Mouse (Mus musculus): ENCODE data around the gene Iqsec1. TPM values are rescaled to one million over a fixed set of nuclear protein-coding genes. Genes with fewer than 3 reads are reported as not detected.

The Iqsec1 gene
- polyA plus RNA-seq, 1 experiment, result 191 TPM

DNA sequence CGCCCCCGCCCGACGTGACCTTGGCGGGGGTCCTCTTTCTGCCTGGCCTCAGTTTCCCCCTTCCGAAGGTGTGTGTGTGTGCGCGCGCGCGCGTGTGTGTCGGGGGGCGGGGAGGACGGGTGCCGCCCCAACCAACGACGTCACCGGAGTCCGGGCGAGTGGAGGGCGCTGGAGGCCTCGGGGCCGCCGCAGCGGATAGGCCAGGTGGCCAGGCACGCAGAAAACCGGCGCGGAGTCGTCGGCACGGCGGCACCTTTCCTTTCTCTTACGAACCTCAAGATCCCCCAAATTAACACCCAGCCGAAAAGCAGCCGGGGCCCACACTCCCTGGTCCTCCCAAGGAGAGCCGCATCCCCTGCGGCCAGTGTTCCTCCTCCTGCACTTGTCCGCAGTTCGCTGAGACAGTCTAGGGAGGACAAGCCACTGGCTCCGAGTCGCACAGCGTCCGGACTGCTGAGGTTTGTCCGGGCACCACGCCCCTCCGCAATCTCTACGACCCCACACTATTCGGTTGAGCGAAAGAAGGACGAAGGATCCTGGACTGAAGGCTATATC is 251.7 kb downstream of the Iqsec1 start:
- under 1% methylated on average over 52 of the region's 52 CpGs for WGBS
- peaks cover 3% of the 10 kb centered on the region for H3K4me1 ChIP-seq (ENCODE audit: control insufficient read depth, insufficient read depth, low read length)
- peak overlapping the region; percentile 59 for H3K4me3 ChIP-seq (replicated peaks; ENCODE audit: extremely low read depth, low read depth, low read length)
- TF ChIP-seq POLR2A (IDR thresholded peaks at IDR 0.05; ENCODE audit: borderline replicate concordance, extremely low read depth, low read depth, low read length), result no peak
- TF ChIP-seq CTCF (IDR thresholded peaks at IDR 0.05; ENCODE audit: insufficient read depth, low read length), result no peak
- DNase-seq, result peak; percentile 71

DNA sequence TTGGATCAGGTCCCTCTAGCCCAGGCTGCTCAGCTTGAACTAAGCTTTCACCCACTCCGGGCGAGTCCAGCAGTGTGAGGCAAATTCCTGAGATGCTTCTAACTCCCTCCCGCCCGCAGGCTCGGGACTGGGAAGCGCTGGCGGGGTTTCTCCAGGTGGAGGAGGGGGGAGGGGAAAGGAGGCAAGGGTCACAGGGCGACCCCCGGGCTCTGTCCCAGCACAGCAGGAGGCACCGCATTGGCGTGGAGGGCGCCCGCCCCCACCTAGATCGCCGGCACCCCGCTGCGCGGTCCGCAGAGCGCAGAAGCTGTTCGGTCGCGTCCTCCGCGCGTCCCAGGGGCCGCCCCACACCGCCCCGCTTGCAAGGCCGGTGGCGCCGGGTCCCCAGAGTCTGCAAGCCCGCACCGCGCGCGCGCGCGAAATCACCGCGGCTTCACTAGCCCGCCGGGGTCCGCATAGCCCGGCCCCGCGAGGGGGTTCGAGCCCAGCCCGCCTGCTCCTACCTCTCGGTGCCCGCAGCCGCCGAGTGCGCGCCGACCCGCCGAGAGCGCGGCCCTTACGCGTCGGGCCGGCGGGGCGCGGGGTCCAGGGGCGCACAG is 252.3 kb downstream of the Iqsec1 start:
- TF ChIP-seq POLR2A (IDR thresholded peaks at IDR 0.05; ENCODE audit: borderline replicate concordance, extremely low read depth, low read depth, low read length) (no peak), CTCF (IDR thresholded peaks at IDR 0.05; ENCODE audit: insufficient read depth, low read length) (no peak)
- H3K4me1 ChIP-seq (ENCODE audit: control insufficient read depth, insufficient read depth, low read length), result peaks cover 3% of the 10 kb centered on the region
- peak; percentile 65 for DNase-seq
- H3K4me3 ChIP-seq (replicated peaks; ENCODE audit: extremely low read depth, low read depth, low read length), result peak overlapping the region; percentile 59
- 1% methylated on average over 68 of the region's 69 CpGs for WGBS

DNA sequence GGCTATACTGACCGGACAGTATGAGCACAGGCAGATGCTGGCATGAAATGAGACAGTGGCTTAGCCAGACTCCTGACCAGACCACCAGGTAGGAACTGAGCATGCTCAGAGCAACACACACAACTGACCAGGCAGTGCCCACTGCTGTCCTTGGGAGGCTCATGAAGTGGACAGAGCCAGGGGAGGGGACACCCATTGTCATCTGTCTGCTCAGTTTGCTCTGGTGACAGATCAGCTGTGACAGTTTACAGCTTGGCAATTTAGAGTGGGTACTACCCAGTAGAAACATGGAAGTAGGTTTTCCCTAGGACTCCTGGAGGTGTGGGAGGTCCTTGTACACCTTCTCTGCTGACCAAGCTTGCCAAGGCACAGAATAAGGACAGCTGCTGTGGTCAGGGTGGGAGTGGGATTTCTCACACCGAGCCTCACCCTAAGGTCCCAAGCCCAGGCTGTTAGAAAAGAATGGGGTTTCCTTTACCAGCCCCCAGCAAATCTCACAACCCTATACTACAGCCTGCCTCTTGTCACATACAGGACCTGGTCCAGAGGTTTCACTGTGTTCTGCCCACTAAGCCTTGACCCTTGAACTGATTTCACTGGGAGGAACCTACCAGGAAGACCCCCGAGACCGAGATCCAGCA is 253.0 kb downstream of the Iqsec1 start:
- Histone ChIP-seq H3K4me3 (replicated peaks; ENCODE audit: extremely low read depth, low read depth, low read length) (peak overlapping the region; percentile 59), H3K4me1 (ENCODE audit: control insufficient read depth, insufficient read depth, low read length) (peaks cover 3% of the 10 kb centered on the region)
- no peak for DNase-seq
- 27% methylated on average over 4 of the region's 4 CpGs for WGBS
- no peak for TF ChIP-seq CTCF (IDR thresholded peaks at IDR 0.05; ENCODE audit: insufficient read depth, low read length)
- no peak for TF ChIP-seq POLR2A (IDR thresholded peaks at IDR 0.05; ENCODE audit: borderline replicate concordance, extremely low read depth, low read depth, low read length)

DNA sequence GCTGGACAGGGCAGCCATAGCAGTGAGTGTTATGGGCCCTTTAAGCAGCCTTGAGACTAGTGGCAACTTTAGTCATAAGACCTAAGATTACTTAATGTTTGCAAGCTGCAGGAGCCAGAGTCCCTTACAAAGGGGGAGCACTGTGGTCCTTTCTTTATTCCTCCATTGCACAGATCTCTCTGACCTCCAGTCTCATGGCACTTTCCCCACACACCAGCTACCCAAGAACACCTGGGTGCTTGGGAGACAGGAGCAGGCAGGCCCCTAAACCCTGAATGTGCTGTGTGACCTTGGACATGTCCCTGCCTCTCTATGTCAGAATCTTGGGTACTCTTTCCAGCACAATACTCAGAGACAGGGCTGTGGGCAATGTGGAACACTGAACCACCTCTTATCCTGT is 253.7 kb downstream of the Iqsec1 start:
- no peak overlapping the region for H3K4me3 ChIP-seq (replicated peaks; ENCODE audit: extremely low read depth, low read depth, low read length)
- H3K4me1 ChIP-seq (ENCODE audit: control insufficient read depth, insufficient read depth, low read length), result peaks cover 3% of the 10 kb centered on the region; the same call in 1 of the 2 replicates
- DNase-seq, result no peak
- TF ChIP-seq POLR2A (IDR thresholded peaks at IDR 0.05; ENCODE audit: borderline replicate concordance, extremely low read depth, low read depth, low read length), result no peak
- TF ChIP-seq CTCF (IDR thresholded peaks at IDR 0.05; ENCODE audit: insufficient read depth, low read length), result no peak

DNA sequence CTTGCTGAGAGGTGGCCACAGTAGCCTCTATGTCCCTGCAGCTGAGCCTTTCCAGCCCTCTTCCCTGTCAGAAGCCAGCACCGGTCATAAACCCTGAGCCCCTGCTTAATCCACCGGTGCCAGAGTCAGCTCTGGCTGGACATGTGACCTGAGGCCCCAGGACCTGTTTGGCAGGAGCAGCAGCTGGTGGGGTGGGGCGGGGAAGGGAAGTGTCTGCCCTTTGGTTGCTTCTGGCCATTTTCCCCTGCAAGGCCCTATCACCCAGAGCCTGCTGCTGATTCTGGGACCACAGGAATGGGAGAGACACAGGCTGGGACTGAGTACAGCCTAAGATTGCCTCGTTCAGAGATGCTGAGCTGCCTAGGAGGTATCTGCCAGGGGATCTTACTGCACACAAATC is 257.2 kb downstream of the Iqsec1 start:
- DNase-seq, result no peak
- Histone ChIP-seq H3K4me3 (replicated peaks; ENCODE audit: extremely low read depth, low read depth, low read length) (no peak overlapping the region), H3K4me1 (ENCODE audit: control insufficient read depth, insufficient read depth, low read length) (peaks cover 12% of the 10 kb centered on the region)
- 30% methylated on average over 4 of the region's 4 CpGs for WGBS
- TF ChIP-seq CTCF (IDR thresholded peaks at IDR 0.05; ENCODE audit: insufficient read depth, low read length) (no peak), POLR2A (IDR thresholded peaks at IDR 0.05; ENCODE audit: borderline replicate concordance, extremely low read depth, low read depth, low read length) (no peak)

DNA sequence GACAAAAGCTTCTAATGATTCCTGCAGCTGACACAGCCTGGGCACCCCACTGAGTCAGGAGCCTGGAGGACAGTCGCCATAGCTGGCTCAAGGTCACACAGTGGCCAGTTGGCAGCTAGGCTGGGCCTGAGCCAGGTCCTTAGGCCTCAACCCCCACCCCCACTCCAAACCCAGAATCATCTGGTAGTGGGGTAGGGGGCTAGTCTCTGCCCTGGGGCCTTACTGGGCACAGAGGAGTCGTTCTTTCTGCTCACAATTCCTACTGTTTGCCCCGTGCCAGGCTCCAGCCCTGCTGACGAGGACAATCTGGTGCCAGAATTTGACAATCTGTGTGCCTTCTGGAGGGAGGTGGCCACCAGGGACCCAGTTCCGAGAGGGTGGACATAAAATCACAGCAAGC is 258.7 kb downstream of the Iqsec1 start:
- 65% methylated on average over 5 of the region's 5 CpGs for WGBS
- H3K4me3 ChIP-seq (replicated peaks; ENCODE audit: extremely low read depth, low read depth, low read length), result no peak overlapping the region
- no peak for TF ChIP-seq POLR2A (IDR thresholded peaks at IDR 0.05; ENCODE audit: borderline replicate concordance, extremely low read depth, low read depth, low read length)
- peaks cover 10% of the 10 kb centered on the region for H3K4me1 ChIP-seq (ENCODE audit: control insufficient read depth, insufficient read depth, low read length)
- DNase-seq, result no peak

DNA sequence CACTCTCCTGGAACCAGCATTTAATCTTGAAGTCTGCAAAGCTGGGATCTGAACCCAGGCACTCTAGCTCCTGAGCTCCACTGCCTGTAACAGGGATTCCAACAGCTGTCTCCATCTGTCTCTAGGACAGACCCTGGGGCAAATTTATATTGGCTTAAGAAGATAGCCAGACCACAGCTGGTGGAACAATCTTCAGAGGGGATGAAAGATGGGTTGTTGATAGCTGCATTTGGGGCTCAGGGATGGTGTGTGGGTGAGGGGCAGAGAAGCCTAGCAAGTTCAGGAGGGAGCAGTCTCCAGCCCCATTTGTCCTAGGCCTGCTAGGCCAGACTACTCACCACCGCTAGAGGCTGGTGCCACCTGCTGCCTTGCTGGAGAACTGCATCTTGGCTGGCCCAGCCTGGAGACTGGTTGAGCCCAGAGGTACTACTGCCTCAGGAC is 260.0 kb downstream of the Iqsec1 start:
- 0% methylated on average over 1 of the region's 1 CpGs for WGBS
- TF ChIP-seq POLR2A (IDR thresholded peaks at IDR 0.05; ENCODE audit: borderline replicate concordance, extremely low read depth, low read depth, low read length), result no peak
- peak; percentile 98 for TF ChIP-seq CTCF (IDR thresholded peaks at IDR 0.05; ENCODE audit: insufficient read depth, low read length)
- peaks cover 10% of the 10 kb centered on the region for H3K4me1 ChIP-seq (ENCODE audit: control insufficient read depth, insufficient read depth, low read length)
- peak; percentile 89 for DNase-seq
- H3K4me3 ChIP-seq (replicated peaks; ENCODE audit: extremely low read depth, low read depth, low read length), result no peak overlapping the region

DNA sequence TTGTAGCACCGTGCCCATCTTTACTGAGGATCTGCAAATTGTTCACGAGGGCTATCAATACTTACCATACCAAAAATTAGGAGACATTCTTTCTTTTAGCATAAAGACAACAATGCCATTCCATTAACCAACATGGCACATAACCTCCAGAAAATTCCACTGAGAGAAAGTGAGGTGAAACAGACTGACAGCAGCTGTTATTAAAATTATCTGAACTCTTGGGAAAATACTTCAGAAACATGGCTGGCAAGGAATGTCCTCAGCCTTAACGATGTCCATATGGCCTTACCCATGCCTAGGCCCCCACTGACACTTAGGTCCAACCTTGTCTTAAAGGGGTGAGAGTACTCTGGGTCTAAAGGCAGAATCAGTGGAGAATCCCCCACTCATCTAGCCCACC is 260.7 kb downstream of the Iqsec1 start:
- TF ChIP-seq POLR2A (IDR thresholded peaks at IDR 0.05; ENCODE audit: borderline replicate concordance, extremely low read depth, low read depth, low read length) (no peak), CTCF (IDR thresholded peaks at IDR 0.05; ENCODE audit: insufficient read depth, low read length) (no peak)
- peaks cover 10% of the 10 kb centered on the region for H3K4me1 ChIP-seq (ENCODE audit: control insufficient read depth, insufficient read depth, low read length)

DNA sequence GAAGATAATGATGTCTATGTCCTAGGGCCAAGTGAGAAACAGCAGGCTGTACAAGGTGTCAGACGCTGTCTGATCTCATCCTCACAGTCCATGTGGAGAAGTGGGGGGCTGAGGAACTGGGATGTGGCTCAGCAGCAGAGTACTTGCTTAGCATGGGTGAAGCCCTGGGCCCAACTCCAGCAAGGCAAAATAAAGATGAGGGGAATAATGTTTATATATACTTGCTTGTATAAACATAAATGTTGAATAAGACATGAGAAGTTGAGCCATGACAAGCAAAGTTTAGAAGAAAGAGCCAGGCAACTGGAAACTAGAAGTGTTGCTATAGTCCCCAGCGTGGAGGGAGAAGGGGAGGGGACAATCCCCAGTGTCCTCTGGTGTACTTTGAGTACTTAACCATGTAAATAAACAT is 261.8 kb downstream of the Iqsec1 start:
- H3K4me3 ChIP-seq (replicated peaks; ENCODE audit: extremely low read depth, low read depth, low read length), result no peak overlapping the region
- WGBS, result 33% methylated on average over 2 of the region's 2 CpGs
- TF ChIP-seq POLR2A (IDR thresholded peaks at IDR 0.05; ENCODE audit: borderline replicate concordance, extremely low read depth, low read depth, low read length) (no peak), CTCF (IDR thresholded peaks at IDR 0.05; ENCODE audit: insufficient read depth, low read length) (no peak)
- H3K4me1 ChIP-seq (ENCODE audit: control insufficient read depth, insufficient read depth, low read length), result peaks cover 10% of the 10 kb centered on the region
- no peak for DNase-seq

More for the DNA sequence above, 260.7 kb downstream of the Iqsec1 start:
- H3K4me3 ChIP-seq (replicated peaks; ENCODE audit: extremely low read depth, low read depth, low read length), result no peak overlapping the region
- no peak for DNase-seq
- WGBS, result 91% methylated on average over 3 of the region's 3 CpGs

DNA sequence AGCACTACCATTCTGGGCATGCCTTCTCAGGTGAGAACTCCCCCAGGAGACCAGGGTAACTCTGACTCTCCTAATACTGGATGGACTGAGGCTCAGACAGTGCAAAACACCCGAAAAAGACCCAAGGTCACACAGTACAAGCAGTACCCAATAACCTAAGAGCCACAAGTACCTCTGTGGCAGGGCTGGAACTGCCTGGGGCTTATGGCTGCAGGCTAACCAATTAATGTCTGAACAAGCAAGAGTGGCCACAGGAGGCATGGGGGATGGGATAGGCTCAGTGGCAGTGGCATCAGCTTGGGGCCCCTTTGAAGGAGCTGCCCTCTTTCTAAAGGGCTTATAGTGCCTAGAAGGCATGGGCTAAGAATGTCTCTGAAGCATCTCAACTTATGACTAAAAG is 263.0 kb downstream of the Iqsec1 start:
- TF ChIP-seq POLR2A (IDR thresholded peaks at IDR 0.05; ENCODE audit: borderline replicate concordance, extremely low read depth, low read depth, low read length), result no peak
- TF ChIP-seq CTCF (IDR thresholded peaks at IDR 0.05; ENCODE audit: insufficient read depth, low read length), result no peak
- DNase-seq, result no peak
- 77% methylated on average over 1 of the region's 1 CpGs for WGBS
- Histone ChIP-seq H3K4me1 (ENCODE audit: control insufficient read depth, insufficient read depth, low read length) (peaks cover 18% of the 10 kb centered on the region), H3K4me3 (replicated peaks; ENCODE audit: extremely low read depth, low read depth, low read length) (no peak overlapping the region)
